Mouse (Mus musculus): ENCODE measurements at regions not wholly inside any gene's neighbourhood (a gene's known extent, or its start where the extent isn't known, plus 50 kb on each side); places are given as distances from the start of the nearest gene placed in this dataset.

DNA sequence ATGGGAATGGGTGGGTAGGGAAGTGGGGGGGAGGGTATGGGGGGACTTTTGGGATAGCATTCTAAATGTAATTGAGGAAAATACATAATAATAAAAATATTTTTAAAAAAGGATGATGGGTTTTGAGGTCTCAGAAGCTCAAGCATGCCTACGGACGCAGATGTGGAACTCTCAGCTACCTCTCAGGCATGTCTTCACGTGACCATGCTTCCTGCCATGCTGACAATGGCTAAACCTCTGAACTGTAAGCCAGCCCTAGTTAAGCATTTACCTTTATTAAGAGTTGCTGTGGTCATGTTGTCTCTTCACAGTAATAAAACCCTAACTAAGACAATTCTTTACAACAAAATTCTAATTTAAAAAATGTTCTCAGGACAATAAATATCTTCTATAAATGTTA lies 80.0 kb downstream of the Tex36 start:
- DNase-seq = no peak

DNA sequence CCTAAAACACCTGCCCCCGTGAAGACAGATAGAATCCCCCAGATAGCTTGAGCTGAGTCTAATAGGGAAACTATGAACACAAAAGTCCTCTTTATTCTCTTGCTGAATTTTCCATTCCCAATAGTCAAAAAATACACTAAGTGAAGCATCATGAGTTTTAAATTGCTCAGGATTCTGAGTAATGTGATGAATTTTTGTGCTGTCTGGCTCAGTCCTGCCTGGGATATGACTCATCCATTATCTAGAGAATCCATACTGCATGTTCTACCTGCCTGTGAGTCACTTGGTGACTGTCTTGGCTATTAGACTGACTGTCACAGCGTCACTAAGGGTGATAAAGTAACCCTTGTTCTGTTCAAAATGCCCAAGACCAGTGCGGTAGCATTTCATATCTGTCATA lies 83.0 kb downstream of the Tex36 start:
- DNase-seq = no peak

DNA sequence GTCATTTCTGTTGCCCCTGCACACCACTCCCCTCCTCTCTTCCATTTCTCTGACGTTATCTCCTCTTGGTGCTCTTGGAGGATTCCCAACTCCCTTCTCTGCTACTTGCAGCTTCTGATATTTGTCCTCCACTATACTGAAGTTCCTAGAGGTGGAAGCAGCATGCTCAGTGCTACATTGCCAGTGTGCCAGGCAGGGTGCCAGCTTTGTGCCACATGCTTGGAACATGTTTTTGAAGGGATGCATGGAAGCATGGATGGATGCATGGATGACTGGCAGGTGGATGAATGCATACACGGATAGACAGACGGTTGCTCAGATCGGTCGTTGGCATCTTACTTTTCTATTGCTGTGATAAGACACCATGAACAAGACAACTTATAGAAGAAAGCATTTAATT lies 84.4 kb downstream of the Tex36 start:
- DNase-seq = no peak

DNA sequence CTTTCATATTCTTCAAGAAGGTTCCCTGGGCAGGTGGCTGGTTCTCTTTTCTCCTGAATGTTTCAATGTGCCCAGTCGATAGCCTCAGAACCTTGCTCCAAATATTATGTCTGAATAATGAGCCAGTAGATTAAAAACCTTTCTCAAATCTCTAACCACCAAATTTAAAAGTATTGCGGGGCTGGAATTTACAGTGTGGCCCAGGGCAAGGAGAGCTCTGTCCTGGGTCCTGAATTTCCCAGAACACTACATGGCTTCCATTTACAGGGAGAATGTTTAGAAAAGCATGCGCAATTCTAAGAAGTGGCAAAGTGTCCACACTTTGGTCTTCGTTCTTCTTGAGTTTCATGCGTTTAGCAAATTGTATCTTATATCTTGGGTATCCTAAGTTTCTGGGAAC lies 91.0 kb downstream of the Tex36 start:
- no peak for DNase-seq

DNA sequence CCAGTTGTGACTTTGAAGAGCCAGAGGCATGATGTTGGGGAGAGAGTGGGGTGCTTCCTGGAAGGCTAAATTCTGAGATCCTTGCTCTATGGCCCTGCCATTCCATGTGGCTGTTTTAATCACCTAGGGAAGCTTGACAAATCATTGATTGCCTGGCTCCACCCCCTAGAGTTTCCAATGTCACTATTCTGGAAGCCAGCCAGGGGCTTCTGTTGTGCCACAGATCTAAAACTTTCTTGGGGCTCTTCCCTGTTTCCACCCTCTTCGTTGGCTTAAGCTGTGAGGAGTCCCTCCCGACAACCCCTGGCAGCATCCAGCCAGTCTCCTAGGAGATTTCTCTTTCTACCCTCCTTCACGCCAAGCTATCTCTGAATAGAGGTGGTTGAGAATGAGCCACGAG lies 92.5 kb downstream of the Tex36 start:
- DNase-seq = peak; percentile 75

DNA sequence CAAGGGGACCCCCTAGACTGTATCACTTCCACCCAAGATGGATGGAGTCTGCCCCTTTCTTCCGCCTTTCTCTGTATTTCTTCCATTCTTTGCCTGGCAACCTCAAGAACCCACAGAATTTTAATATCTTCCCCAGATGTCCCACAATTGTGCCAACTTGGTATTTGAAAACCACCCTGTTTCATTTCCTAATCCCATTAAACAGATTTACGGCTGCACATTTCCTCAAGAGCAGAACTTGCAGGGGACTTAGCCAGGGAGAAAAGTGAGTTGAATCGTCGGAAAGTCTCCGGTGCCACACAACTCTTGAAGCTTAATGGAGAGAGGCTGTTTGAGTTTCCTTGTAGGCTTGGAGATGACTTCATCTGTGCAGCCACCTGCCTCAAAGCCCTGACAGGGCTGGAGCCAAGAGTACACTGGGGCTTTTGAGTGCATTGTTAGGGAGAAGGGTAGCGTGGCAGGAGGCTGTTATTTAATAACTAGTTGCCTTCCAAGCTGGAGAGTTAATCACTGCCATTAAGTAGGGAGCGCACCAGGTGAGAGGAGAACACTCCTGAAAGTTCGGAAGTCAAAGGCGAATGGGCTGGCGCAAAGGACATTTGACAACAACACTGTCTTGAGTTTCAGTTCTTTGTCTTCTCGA lies 93.5 kb downstream of the Tex36 start:
- peak; percentile 57 for DNase-seq

DNA sequence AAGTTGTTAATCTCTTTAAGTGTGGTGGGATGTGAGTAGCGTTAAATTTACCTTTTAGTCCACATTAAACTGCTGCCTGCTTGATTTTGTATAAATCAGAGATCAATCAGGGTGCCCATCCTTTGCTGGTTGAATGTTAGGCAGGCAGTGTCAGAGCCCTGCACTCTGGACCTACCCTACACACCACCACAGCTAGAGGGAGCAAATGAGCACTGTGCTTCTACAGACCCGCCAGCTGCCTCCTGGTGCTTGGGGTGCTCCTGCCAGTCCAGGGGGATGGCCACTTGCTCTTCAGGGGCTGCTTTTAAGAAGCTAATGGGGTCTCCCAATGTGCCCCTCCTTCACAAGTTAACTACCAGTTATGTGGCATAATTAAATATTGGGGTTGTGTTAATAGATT lies 96.3 kb downstream of the Tex36 start:
- DNase-seq = peak; percentile 30

DNA sequence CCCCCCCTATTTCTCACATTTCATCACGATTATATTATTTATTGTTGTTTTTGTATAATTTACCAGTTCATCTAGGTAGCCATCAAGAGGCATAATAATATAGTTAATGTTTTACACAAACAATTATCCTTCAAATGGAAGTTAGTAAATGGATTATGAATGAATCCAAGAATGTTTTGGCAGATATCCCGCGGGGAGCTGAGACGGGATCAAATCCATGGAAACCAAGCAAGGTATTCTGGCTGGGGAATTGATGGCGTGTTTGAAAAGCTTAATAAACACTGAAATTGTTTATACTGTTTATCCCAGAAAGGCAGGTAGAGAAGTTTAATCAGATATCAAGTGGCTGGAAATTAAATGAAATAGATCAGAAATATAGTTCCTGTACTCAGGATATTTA lies 98.0 kb downstream of the Tex36 start:
- peak; percentile 4 for DNase-seq

DNA sequence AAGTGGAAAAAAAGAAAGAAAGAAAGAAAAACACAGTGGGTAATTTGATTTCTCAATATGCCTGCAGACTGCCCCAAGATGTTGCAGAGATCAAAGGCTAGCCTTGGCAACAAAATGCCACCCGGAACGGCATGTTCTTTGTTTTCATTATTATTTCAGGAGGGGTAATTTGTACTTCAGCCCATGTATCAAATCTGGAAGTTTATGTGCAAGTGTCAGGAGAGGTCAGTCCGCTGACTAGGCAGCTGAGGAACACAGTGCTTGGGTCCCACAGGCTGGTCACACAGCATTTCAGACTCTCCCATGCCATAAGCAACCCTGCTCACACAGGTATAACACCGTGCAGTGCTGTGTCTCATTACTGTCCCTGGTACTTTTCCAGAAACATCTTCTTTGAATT lies 99.2 kb downstream of the Tex36 start:
- DNase-seq = peak; percentile 55

DNA sequence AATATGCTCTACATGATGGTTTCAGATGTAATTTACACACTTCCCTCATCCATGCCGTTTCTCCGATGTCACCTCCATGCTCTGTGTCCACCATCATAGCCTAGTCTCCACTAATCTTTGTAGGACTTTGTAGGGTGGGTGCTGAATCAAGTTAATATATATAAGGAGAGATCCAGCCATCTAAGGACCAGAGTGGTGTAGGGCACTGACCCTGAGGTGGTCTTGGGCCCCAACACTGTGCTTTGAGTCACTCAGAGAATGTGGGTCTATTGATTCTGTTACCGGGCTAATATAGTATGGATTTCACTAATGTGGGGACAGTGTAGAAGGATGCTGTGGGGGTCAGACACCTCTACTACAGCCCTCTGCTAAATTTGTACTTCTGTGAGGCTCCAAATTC lies 104.4 kb downstream of the Tex36 start:
- peak; percentile 66 for DNase-seq

DNA sequence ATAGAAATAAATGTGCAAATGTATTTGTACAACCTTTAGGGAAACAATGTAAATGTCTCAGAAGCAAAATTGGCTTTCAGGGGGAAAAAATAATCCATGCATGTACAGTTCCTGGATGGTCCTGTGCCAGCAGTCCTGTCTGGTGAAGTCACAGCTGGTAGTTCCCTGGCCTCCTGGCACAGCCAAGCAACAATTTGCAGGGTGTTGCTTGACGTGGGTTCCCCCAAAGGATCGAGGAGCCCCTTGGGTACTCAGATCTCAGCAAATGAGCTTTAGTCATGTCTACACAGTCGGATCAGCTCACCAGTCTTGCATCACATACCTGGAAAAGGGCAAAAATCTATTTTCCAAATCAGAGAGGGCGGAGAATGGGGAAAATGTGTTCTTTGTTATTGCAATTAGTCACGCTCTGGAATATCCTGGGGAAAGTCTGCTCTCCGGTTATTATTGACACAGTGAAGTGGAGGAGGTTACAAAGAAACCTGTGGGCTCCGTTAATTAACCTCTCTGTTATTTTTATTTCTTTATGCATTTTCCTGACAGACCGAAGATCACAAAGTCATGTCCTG lies 106.9 kb downstream of the Tex36 start:
- DNase-seq = peak; percentile 74

DNA sequence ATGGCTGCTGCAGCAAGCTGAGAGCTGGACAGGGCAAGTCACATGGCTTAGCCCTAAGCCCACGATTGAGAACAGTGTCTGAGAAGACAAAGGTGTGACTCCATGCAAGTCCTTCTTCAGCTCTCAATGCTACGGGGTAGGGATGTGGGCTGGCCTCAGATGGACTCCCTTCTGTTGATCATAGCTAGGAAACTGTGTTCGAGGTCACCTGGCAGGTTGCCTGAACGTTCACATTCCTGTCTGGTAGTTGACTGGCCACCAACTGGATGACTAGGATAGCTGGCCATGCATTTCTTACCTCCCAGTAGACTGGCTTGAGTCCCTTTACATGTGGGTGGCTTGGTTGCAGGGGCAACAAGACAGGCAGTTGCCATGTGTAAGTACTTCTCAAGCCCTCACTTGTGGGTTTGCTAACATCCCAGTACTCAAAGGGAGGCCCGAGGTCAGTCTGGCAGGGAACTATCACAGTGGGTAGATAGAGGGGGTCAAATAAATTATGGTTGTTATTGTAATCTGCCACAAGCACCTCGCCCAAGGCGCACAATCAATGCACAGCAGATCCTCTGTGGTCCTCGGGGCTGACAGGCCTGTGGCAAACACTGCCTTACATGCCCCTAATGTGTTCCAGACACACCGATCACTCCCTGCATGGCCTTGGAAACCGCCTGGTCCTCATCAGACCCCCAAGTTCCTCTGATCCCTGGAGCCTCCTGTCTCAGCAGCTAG lies 107.5 kb downstream of the Tex36 start:
- peak; percentile 82 for DNase-seq

DNA sequence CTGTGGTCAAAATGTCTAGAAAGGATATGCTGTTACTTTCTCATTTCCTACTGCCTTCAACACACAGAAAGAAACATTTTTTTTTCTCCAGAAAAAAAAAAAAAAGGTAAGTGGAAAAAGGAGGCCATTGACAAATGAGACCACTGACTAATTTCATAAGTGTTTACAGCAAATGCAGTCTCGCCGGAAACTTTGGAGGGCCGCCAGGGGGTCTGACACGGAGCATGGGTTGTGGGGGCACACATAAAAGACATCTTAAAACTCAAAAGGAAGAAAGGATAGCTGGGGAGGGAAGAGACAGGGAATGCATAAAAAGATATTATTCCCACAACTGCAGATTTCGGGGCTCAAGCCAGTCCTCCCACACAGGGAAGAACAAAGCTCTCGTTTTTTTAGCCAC lies 109.3 kb downstream of the Tex36 start:
- DNase-seq = peak; percentile 71

DNA sequence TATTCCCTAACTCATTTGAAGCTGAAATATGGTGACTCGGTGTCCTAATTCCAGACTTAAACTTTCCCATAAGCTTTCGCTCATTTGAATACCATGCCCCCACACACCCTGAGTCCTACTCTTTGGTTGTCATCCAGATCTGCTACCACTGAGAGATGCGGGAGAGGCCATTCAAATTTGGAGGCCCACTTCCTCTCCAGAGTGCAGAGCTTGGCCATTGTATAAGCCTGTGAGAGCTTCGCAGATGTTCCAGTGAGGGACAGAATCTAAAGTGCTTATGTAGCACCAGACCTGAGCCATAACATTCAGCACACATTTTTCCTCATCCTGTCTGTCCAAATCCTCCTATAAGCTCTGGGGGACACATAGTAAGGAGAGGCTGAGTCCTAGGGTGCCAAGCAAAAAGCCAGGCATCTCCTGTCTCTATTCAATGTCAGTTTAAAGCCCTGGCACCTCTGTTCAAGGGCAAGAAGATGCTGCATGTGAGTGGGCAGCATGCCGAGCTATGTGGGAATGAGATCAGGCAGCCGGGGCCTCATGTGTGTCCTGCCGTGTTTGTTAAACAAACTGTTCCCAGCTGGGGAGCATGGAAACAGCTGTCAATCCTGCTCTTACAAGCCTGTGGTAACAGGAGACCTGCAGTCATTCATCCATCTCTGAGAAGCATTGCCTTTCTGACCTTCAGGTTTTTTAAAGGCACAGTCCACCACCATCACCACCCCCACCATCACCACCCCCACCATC lies 113.9 kb downstream of the Tex36 start:
- DNase-seq = peak; percentile 69

DNA sequence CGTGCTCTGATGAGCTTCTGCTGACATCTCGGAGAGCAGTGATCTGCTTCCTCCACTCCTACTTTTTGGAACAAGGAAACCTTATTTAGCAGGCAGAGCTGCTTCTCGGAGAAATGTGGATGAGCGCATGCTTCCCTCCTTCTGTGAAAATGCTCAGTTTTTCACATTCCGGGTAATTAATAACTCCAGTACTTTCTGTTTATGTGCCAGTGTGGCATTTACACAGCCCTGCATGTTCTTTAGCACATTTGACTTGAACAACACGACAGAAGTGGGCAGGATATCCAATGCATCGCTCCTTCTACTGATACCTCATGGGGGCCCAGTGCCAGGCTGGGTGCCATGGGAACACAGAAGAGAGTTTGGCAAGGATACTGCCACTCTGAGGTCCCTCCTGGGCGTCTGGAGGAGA lies 117.5 kb downstream of the Tex36 start:
- peak; percentile 68 for DNase-seq

DNA sequence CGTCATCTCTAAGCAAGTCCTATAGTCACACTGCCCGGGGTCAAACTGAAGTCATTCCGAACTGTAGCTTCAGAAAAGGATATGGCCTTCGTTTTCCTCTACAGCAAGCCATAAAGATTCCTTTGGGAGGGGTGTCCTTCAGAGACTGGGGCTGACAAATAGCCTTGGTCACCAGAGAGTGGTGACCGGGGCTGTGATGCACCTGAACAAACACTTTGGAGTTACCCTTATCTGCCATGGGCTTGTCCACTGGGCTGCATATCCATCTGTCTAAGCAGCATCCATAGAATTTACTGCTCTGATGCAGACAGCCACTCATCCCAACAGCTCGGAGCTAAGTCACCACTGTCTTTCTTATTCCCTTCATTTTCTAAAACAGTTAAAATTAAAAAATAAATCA lies 120.4 kb downstream of the Tex36 start:
- DNase-seq = no peak

DNA sequence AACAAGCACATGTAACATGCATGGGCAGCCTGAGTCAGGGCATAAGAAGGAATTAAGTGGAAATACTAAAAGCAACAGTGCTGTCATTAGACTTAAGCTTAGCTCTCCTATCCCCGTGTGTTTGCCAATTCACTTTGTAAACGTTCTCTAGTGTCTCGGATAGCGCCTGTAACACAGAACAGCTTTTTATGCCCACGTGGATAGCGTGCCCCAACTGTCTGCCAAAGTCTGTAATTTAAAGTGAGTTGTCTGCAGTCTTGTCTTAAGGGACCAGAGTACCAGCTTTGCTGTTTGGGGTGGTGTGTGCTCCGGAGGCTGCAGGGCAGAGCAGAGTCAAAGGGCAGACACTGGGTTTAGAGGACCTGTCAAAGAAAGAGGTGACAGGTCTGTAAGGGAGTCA lies 122.3 kb downstream of the Tex36 start:
- peak; percentile 54 for DNase-seq

DNA sequence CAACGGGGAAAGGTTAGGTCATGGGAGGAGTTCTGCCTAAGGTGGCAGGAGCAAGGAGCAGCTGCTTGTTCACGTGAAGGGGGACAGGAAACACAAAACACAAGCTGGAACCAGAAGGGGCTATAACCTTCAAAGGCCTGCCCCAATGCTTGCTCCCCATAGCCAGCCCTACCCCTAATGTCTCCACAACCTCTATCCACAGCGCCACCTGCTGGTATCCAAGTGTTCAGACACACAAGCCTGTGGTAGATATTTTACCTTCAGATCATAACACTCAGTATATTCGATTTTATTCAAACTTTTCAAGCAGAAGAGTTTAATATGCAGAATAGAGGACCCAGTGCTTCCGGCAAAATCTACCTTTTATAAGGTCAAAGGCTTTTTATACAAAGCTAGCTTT lies 124.0 kb downstream of the Tex36 start:
- peak; percentile 46 for DNase-seq

DNA sequence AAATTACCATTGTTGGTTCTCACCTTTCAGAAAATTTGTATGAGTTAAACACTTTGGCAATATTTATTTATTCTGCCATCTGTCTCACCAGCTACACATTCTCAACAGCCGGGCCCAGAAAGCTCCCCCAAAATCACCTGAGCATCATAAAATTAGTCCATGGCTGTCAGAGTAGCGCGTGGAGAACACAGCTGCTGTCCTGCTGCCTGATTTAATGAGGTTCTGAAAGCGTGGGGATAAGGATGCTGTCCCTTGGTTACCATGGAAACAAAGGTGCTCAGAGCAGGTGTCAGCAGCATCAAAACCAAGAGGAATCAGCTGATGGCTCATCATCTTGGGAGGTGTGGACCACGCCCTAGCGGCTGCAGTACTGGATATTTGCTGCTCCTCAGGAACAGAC lies 124.7 kb downstream of the Tex36 start:
- peak; percentile 68 for DNase-seq

DNA sequence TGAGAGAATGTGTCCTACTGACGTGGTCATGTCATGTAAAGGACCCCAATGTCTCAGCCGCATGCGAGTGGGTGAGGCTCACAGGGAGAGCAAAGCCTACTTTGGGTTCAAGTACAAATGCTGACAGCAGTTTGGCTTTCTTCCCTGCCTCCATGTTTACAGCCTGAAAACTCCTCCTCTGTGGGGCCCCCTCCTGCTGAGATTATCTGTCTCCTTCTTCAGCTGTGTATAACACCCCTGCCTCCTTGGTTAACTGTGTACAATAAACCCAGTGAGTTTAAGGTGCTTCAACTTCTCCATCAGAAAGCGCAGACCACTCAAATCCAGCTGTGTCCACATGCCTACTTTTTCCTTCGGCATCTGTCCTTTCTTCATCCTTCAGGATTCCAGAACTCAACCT lies 130.3 kb downstream of the Tex36 start:
- peak; percentile 81 for DNase-seq

DNA sequence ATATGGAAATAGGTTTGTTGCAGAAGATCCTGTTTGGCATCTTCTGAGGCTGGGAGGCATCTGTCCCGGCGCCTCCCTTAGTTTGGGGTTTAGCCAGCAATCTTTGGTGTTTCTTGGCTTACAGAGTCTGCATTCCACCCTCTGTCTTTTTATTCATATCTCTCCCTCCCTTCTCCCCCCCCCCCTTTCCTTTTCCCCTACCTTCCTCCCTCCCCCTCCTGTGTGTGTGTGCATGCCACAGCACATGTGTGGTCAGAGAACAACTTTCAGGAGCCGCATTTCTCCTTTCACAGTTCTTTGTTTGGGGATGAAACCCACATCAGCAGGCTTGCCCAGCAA lies 131.4 kb downstream of the Tex36 start:
- DNase-seq = peak; percentile 50

DNA sequence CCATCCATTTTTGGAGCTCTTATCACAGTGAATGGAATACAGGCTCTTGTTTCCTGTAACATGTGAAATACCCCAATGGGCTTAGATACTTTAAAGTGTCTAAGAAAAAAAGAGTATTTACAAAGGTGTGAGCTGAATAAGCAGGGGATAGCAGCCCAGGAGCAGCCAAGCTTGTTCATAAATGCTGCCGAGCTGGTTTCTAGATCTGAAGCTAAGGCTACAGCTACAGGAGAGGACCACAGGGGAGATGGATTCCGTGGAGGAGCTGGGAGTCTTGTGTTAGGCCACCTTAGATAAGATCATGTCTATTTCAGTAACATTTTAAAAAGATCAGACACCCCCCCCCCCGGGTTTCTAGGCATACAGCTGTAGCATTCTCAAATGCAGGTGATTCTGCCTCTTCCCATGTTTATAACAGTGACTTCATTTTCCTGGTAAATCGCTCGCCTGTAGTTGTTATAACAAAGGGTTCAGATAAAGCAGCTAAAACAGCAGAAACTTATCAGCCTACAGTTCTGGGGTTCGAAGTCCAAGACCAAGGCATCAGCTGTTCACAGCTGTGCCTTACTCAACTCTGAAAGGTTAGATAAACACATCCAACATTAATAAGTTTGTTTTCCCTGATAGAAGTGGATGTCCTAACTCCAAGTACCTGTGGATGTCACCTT lies 131.9 kb downstream of the Tex36 start:
- DNase-seq = peak; percentile 10

DNA sequence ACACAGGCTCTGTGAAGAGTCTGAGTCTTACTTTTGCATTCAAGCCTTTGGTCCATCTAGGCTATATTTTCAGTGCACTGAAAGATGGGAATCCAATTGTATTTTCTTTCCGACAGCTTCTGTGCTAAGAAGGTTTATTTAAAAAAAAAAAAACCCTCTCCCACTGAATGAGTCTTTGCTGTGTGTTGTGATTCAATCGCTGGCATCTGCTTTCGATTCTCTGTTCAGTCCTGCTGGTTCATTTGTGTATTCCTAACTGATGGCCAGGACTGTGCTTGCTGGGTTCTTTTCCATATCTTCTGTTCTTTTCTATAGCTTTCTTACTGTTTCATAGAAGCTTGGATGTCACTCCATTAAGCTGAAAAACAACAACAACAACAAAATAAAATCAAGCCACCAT lies 132.9 kb downstream of the Tex36 start:
- DNase-seq = peak; percentile 5

Measured in heart, adult 11 months (tissue).